Mouse (Mus musculus) intestine, embryonic 16.5 days (tissue): ENCODE results near the gene Smdt1. TPM values are rescaled to one million over a fixed set of nuclear protein-coding genes. Genes with fewer than 3 reads are reported as not detected.

ENCODE experiments used
- ATAC-seq: fragments of 200-750 bp; cut with Nextera tagmentation; 2 replicates; pipeline ENCODE4 v1.8.0; 2017; ENCODE audit warnings: moderate TSS enrichment, moderate library complexity
- H3K27ac ChIP-seq: fragments of 300-500 bp; sonication (generic); 2 replicates; pipeline ENCODE4 v1.5.1; 2014; ENCODE audit warnings: mild to moderate bottlenecking, low read length
- H3K27me3 ChIP-seq: fragments of 300-500 bp; sonication (generic); replicated peaks from 2 replicates; pipeline ENCODE4 v1.6.1; 2014; ENCODE audit warnings: low read length, control low read depth, mixed read lengths; ENCODE audit not compliant: control insufficient read depth, insufficient read depth
- H3K36me3 ChIP-seq: fragments of 300-500 bp; sonication (generic); 2 replicates; pipeline ENCODE4 v1.6.1; 2014; ENCODE audit warnings: low read length, control low read depth; ENCODE audit not compliant: control insufficient read depth, insufficient read depth
- H3K4me1 ChIP-seq: fragments of 300-500 bp; sonication (generic); 2 replicates; pipeline ENCODE4 v1.6.1; 2014; ENCODE audit warnings: low read length, control low read depth, mixed read lengths; ENCODE audit not compliant: control insufficient read depth, insufficient read depth
- H3K4me2 ChIP-seq: fragments of 300-500 bp; sonication (generic); 2 replicates; pipeline ENCODE4 v1.6.1; 2014; ENCODE audit warnings: low read depth, low read length, control low read depth
- H3K4me3 ChIP-seq: fragments of 300-500 bp; sonication (generic); 2 replicates; pipeline ENCODE4 v1.5.1; 2014; ENCODE audit warnings: mild to moderate bottlenecking, low read length
- H3K9ac ChIP-seq: fragments of 300-500 bp; sonication (generic); 2 replicates; pipeline ENCODE4 v1.6.1; 2014; ENCODE audit warnings: low read depth, low read length
- H3K9me3 ChIP-seq: fragments of 300-500 bp; sonication (generic); 2 replicates; pipeline ENCODE4 v1.6.1; 2016; ENCODE audit warnings: low read length, control low read depth; ENCODE audit not compliant: control insufficient read depth
- WGBS: fragments of 180-500 bp; shearing (Covaris S2); extraction: QIAGEN DNeasy Blood & Tissue Kit; methylation state at CpG from one replicate; pipeline ENCODE4 v1.1.7; 2014; 5-methylcytosine and 5-hydroxymethylcytosine counted together
- polyA plus RNA-seq: library from polyadenylated mRNA; unstranded; fragments of >200 nt; fragmentation: Nextera tagmentation; extraction: Ambion mirVana; gene quantifications from 2 replicates; pipeline ENCODE4 v1.2.1, GENCODE M21; 2015

Gene Smdt1
- polyA plus RNA-seq, 1 experiment from 2014 or later, result 332 TPM

DNA sequence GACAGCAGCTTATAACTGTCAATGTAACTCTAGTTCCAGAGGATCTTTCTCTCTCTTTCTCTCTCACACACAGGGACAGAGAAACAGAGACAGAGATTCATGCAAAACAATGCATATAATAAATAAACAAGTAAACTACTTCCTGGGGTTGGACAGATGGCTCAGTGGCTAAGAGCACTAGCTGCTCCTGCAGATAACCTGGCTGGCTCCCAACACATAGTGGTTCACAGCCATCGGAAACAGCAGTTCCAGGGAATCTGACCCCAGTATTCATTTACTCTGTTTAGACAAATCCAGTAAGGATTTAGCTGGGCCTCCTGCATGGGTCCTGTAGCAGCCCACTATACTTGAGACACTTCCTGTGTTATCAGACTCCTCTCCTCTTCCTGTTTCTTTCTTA lies 19.1 kb upstream of the Smdt1 start:
- no peak overlapping the region for H3K27ac ChIP-seq
- WGBS, result 45% methylated on average over 1 of the region's 1 CpGs
- ATAC-seq, result no peak

DNA sequence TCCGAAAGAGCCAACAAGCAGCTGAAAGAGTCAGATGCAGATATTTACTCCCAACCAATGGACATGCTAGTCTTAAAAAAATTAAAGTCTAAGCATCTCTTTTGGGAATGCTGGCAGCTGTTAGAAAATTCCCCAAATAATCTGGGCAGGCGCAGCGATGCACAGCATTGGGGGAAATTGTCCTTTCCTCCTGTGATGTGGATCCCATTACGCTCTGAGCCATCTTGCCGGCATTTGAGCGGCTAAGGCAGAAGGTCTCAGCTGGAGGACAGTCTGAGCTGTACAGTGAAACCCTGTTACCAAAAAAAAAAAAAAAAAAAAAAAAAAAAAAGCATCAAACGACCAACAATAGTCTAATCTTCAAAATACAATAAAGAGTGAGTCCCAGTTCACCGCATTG lies 16.6 kb upstream of the Smdt1 start:
- WGBS, result 72% methylated on average over 8 of the region's 8 CpGs

More for the DNA sequence above, 19.1 kb upstream of the Smdt1 start:
- Histone ChIP-seq H3K4me2 (no peak overlapping the region), H3K27me3 (no peaks in the 10 kb centered on the region), H3K9me3 (no peaks in the 10 kb centered on the region), H3K9ac (no peak overlapping the region), H3K36me3 (no peaks in the 10 kb centered on the region), H3K4me3 (no peak overlapping the region), H3K4me1 (0 out of 2 replicates have a peak, but pooled peaks cover 5% of the 10 kb centered on the region)

DNA sequence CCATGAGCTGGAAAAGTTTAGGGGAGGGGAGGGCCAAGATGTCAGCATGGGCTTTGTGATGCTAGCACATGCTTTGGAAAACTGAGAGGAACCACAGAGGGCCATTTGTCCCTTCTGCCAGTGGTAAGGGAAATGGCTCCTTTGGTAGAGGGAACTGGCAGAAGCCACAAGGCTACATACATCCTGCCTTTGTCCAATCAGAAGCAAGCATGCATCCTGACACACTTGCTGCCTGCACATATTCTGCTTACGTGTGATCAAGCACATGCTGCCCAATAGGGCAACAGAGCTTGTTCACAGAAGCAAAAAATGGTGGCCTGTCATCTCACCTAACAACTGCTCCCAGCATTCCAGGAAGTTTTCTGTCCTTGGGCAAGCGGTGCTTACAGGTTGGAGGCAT lies 13.4 kb upstream of the Smdt1 start:
- H3K4me2 ChIP-seq, result no peak overlapping the region
- H3K36me3 ChIP-seq, result 0 out of 2 replicates have a peak, but pooled peaks cover 8% of the 10 kb centered on the region
- 0 out of 2 replicates have a peak, but pooled peaks cover 5% of the 10 kb centered on the region for H3K4me1 ChIP-seq
- H3K9me3 ChIP-seq, result no peaks in the 10 kb centered on the region
- no peak overlapping the region for H3K9ac ChIP-seq
- no peak overlapping the region for H3K27ac ChIP-seq
- 82% methylated on average over 2 of the region's 2 CpGs for WGBS
- no peak for ATAC-seq
- no peaks in the 10 kb centered on the region for H3K27me3 ChIP-seq
- no peak overlapping the region for H3K4me3 ChIP-seq

More for the DNA sequence above, 16.6 kb upstream of the Smdt1 start:
- Histone ChIP-seq H3K4me2 (no peak overlapping the region), H3K4me3 (no peak overlapping the region), H3K36me3 (no peaks in the 10 kb centered on the region), H3K9me3 (no peaks in the 10 kb centered on the region), H3K9ac (no peak overlapping the region), H3K27ac (no peak overlapping the region), H3K4me1 (0 out of 2 replicates have a peak, but pooled peaks cover 5% of the 10 kb centered on the region), H3K27me3 (no peaks in the 10 kb centered on the region)
- no peak for ATAC-seq

DNA sequence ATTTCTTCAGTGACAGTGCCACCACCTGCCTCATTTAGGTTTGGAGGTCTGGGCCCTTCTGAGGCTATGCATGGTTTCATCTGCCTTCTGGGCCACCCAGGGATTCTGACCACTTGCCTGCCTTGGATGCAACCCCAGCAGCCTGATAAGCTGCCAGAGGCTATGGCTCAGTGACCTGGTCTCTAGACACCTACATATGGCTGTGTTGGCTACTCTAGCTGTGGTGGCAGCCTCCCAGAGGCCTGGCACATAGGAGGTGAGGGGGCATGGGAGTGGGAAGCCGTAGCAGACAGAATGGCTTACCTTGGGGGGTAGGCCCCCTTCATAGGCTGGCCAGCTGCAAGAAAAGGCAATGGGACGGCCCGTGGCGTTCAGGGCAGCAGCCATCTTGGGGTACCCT lies 3.6 kb upstream of the Smdt1 start:
- H3K36me3 ChIP-seq, result peaks cover 19% of the 10 kb centered on the region
- WGBS, result 94% methylated on average over 4 of the region's 4 CpGs
- no peak overlapping the region for H3K9ac ChIP-seq
- no peak overlapping the region for H3K4me3 ChIP-seq
- no peak overlapping the region for H3K4me2 ChIP-seq
- no peaks in the 10 kb centered on the region for H3K9me3 ChIP-seq
- ATAC-seq, result no peak
- no peak overlapping the region for H3K27ac ChIP-seq
- H3K4me1 ChIP-seq, result peaks cover 19% of the 10 kb centered on the region
- H3K27me3 ChIP-seq, result no peaks in the 10 kb centered on the region

DNA sequence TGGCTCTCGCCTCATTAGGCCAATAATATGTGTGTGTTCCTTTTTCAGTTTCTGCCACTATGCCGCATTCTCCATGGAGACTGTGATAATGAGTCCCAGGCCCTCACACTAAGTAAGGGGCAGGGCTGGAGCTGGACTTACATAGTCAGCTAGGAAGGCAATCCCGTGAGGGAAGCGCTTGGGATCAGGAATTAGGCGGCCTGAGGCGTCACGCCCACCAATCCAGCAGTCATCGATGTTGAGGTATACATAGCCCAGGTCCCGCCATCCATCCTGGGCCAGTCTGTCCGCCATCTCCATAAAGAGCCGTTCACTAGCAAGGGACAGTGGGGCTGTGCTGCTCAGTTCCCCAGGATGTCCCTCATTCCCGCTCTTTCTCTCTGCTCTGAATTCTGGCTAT lies 2.1 kb upstream of the Smdt1 start:
- no peak for ATAC-seq
- Histone ChIP-seq H3K27ac (peak overlapping the region; percentile 24; the same call in 1 of the 2 replicates), H3K4me2 (peak overlapping the region; percentile 23), H3K9me3 (no peaks in the 10 kb centered on the region), H3K4me3 (peak overlapping the region; percentile 27), H3K36me3 (peaks cover 16% of the 10 kb centered on the region), H3K27me3 (no peaks in the 10 kb centered on the region), H3K4me1 (peaks cover 32% of the 10 kb centered on the region), H3K9ac (peak overlapping the region; percentile 51; the same call in 1 of the 2 replicates)
- 77% methylated on average over 12 of the region's 12 CpGs for WGBS

DNA sequence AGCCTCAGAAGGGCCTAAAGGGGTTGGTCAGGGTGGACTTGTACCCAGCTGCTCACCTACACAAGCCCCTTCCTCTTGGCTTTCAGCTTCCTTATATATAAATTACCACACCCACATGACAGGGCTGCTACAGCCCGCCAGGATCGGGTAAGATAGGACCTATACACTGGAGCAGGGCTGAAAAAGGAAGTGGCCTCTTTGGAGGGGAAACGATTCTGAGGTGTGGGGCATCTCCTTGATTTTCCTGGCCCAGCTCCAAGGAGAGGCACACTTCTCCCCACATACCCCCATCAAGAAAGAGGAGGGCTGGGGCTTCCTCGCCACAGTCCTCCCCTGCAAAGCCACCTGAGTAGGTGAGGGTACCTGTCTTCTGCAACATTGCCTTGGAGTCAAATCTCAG lies 884 bp upstream of the Smdt1 start:
- H3K36me3 ChIP-seq, result peaks cover 16% of the 10 kb centered on the region

DNA sequence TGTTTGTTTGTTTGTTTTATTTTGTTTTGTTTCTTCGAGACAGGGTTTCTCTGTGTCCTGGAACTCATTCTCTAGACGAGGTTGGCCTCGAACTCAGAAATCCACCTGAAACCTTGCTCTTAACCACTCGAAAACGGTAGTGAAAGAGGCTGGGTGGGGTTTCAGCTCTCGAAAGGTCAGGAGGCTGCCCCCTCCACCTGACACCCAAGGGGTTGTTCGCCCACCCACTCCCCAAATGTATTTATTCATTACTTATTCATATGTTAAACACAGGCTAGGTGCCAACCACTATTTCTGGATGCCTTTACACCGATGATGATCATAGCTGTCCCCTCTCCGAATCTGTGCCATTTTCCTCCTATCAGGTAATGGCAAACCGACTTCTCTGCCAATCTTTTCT lies 391 bp downstream of the Smdt1 start:
- peaks cover 39% of the 10 kb centered on the region for H3K4me1 ChIP-seq
- H3K9me3 ChIP-seq, result no peaks in the 10 kb centered on the region
- peak overlapping the region; percentile 69 for H3K4me3 ChIP-seq
- H3K4me2 ChIP-seq, result peak overlapping the region; percentile 53
- peaks cover 16% of the 10 kb centered on the region for H3K36me3 ChIP-seq
- 57% methylated on average over 10 of the region's 10 CpGs for WGBS
- peak overlapping the region; percentile 51 for H3K27ac ChIP-seq
- peak overlapping the region; percentile 80 for H3K9ac ChIP-seq
- no peaks in the 10 kb centered on the region for H3K27me3 ChIP-seq
- no peak for ATAC-seq

More for the DNA sequence above, 884 bp upstream of the Smdt1 start:
- H3K27ac ChIP-seq, result peak overlapping the region; percentile 73
- H3K4me3 ChIP-seq, result peak overlapping the region; percentile 69
- H3K9ac ChIP-seq, result peak overlapping the region; percentile 80
- H3K4me2 ChIP-seq, result peak overlapping the region; percentile 53
- peaks cover 39% of the 10 kb centered on the region for H3K4me1 ChIP-seq
- no peak for ATAC-seq
- no peaks in the 10 kb centered on the region for H3K27me3 ChIP-seq
- WGBS, result 13% methylated on average over 4 of the region's 4 CpGs
- no peaks in the 10 kb centered on the region for H3K9me3 ChIP-seq

DNA sequence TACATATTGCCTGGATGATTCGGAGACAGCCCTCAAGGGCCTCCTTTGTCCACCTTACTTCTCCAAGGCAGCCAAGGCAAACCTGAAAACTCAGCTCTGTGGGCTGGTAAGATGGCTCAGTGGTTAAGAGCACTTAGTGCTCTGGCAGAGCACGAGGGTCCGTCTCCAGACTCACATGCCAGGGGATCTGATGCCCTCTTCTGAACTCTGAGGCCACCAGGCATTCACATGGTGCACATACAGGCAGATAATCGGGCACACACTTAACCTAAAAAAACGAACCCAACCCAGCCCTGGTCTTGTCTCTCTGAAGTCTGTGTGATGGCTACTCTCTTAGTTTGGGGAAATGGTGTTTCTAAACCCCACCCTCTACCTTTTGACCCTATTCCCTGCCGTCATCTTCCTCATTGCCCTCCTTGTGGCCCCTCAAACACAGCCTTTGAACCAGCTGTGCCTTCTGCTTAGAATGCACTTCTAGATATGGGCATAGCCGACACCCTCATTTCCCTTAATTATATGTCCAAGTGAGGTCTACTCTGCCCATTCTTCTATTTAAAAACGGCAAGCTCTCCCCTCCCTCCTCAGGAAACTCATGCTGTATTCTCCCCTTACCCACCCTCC lies 985 bp downstream of the Smdt1 start:
- no peak for ATAC-seq
- H3K27ac ChIP-seq, result peak overlapping the region; percentile 91
- 61% methylated on average over 8 of the region's 8 CpGs for WGBS
- H3K4me1 ChIP-seq, result peaks cover 39% of the 10 kb centered on the region
- H3K36me3 ChIP-seq, result peaks cover 10% of the 10 kb centered on the region
- H3K27me3 ChIP-seq, result no peaks in the 10 kb centered on the region
- no peak overlapping the region for H3K4me3 ChIP-seq
- no peaks in the 10 kb centered on the region for H3K9me3 ChIP-seq
- 0 out of 2 replicates have a peak overlapping the region, but pooled peaks have one; percentile 28 for H3K4me2 ChIP-seq
- H3K9ac ChIP-seq, result 0 out of 2 replicates have a peak overlapping the region, but pooled peaks have one; percentile 80

DNA sequence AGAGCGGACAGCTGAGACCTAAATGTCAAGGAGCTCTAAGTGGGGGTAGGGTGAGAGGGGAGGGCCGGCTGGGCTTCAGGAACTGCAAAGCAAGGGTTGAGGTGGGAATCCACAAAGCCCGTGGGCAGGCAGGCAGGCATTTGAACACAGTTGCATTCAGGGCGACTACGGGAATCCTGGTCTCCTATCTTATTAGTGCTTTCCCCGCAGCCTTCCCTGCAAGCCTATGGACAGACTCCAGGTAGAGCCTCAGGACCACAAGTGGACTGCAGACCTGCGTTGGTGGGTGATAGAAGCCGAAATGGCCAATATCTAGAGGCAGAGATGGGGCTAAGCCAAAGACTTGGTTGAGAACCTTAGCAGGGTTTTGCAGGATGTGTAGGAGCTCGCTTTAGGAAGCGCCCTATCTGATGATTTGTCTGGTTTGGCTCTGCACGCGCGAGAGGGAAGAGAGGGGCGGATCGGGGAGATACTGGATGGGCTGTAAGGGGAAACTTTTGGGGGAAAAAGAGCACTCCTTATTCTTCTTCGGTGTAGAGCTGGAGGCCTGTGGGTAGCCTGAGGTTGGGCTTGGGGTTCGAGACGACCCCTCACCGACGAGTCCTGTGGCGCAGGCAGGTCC lies 1.8 kb downstream of the Smdt1 start:
- peaks cover 39% of the 10 kb centered on the region for H3K4me1 ChIP-seq
- peak overlapping the region; percentile 90 for H3K9ac ChIP-seq
- WGBS, result 38% methylated on average over 21 of the region's 21 CpGs

More for the DNA sequence above, 1.8 kb downstream of the Smdt1 start:
- peak overlapping the region; percentile 59 for H3K4me3 ChIP-seq
- no peaks in the 10 kb centered on the region for H3K9me3 ChIP-seq
- ATAC-seq, result no peak
- H3K36me3 ChIP-seq, result 0 out of 2 replicates have a peak, but pooled peaks cover 4% of the 10 kb centered on the region
- H3K27me3 ChIP-seq, result no peaks in the 10 kb centered on the region
- peak overlapping the region; percentile 77 for H3K4me2 ChIP-seq
- peak overlapping the region; percentile 91 for H3K27ac ChIP-seq
